Mouse (Mus musculus) megakaryocyte-erythroid progenitor cell, adult 5-6 weeks (primary cell): ENCODE data around the gene Yipf2. TPM values are rescaled to one million over a fixed set of nuclear protein-coding genes. Genes with fewer than 3 reads are reported as not detected.
"Not testable (repeated sequence)": the region's sequence is repeated elsewhere in the genome, so short reads cannot be mapped to it uniquely, and the experiment has no call there.

Source experiments
- ATAC-seq: replicated peaks from 2 replicates; pipeline ENCODE4 v1.8.0; 2016; ENCODE audit warnings: mild to moderate bottlenecking, inconsistent platforms; ENCODE audit not compliant: severe bottlenecking, poor library complexity, low FRiP score, low TSS enrichment
- total RNA-seq, 2 experiments: library from RNA; stranded (forward) in 1 of 2; stranded (reverse) in 1 of 2; fragments of 200-1000, 215-1000 nt in 1 of 2; fragments of >200 nt in 1 of 2; fragmentation: Nextera tagmentation in 1 of 2; gene quantifications; 2 replicates each; pipeline ENCODE4 v1.2.3; 2014 to 2017

Yipf2 gene
- total RNA-seq, 2 experiments from 2014 or later: 4.9 to 5.6 TPM

GRCm38 (mm10) chr9:21601722-21602399, 9.2 kb upstream of the Yipf2 start:
- ATAC-seq: peak; percentile 76

- ATAC-seq: no peak
These were observed 8.4 kb upstream of the Yipf2 start for GRCm38 (mm10) chr9:21601073-21601472.

GRCm38 (mm10) chr9:21600186-21600585, 7.6 kb upstream of the Yipf2 start:
- peak; percentile 53 for ATAC-seq

GRCm38 (mm10) chr9:21598198-21598597, 5.6 kb upstream of the Yipf2 start:
- peak; percentile 71 for ATAC-seq

- ATAC-seq: no peak
These were observed 2.2 kb upstream of the Yipf2 start for GRCm38 (mm10) chr9:21594838-21595237.

GRCm38 (mm10) chr9:21594350-21594749, 1.7 kb upstream of the Yipf2 start:
- not testable (repeated sequence) for ATAC-seq

GRCm38 (mm10) chr9:21593122-21593721, 594 bp upstream of the Yipf2 start:
- ATAC-seq: peak; percentile 27

- peak; percentile 1; the same call in 1 of the 2 replicates for ATAC-seq
These were observed 561 bp downstream of the Yipf2 start for GRCm38 (mm10) chr9:21591831-21592702.

GRCm38 (mm10) chr9:21591127-21591830, 1.3 kb downstream of the Yipf2 start:
- no peak for ATAC-seq

- no peak for ATAC-seq
These were observed 3.1 kb downstream of the Yipf2 start for GRCm38 (mm10) chr9:21589538-21589937.

GRCm38 (mm10) chr9:21588350-21588749, 4.3 kb downstream of the Yipf2 start:
- no peak for ATAC-seq

GRCm38 (mm10) chr9:21587678-21588349, 4.8 kb downstream of the Yipf2 start:
- ATAC-seq: no peak

GRCm38 (mm10) chr9:21585401-21585800, 7.2 kb downstream of the Yipf2 start:
- no peak for ATAC-seq

GRCm38 (mm10) chr9:21578226-21578625, 14.4 kb downstream of the Yipf2 start:
- ATAC-seq: no peak

- no peak for ATAC-seq
These were observed 16.3 kb downstream of the Yipf2 start for GRCm38 (mm10) chr9:21576286-21576685.

GRCm38 (mm10) chr9:21575253-21575652, 17.4 kb downstream of the Yipf2 start:
- ATAC-seq: no peak

GRCm38 (mm10) chr9:21574012-21574801, 18.4 kb downstream of the Yipf2 start:
- ATAC-seq: no peak

- no peak for ATAC-seq
These were observed 23.9 kb downstream of the Yipf2 start for GRCm38 (mm10) chr9:21568657-21569255.
